Mouse (Mus musculus) CH12.LX (cell line): Measurements from ENCODE around the gene Mlec.
A peak's percentile ranks its signal among the peaks of the same experiment; 100 is the strongest.

Experiments used
- CTCF ChIP-seq, 2 experiments: IDR thresholded peaks in 1 of 2; conservative IDR thresholded peaks in 1 of 2; 2 replicates each; pipeline ENCODE4 v1.5.1; 2011 to 2012; ENCODE audit warnings: low read depth in 2 of 2, low read length in 2 of 2, improper control_type of control experiment in 1 of 2, inconsistent platforms in 1 of 2, mild to moderate bottlenecking in 1 of 2, moderate library complexity in 1 of 2
- EP300 ChIP-seq: IDR thresholded peaks from 2 replicates; pipeline ENCODE4 v1.6.1; 2011; ENCODE audit warnings: low read length, improper control_type of control experiment
- GABPA ChIP-seq: IDR thresholded peaks from 2 replicates; pipeline ENCODE4 v1.6.1; 2012; ENCODE audit warnings: low read depth, low read length, improper control_type of control experiment, inconsistent platforms; ENCODE audit not compliant: insufficient replicate concordance
- IRF4 ChIP-seq: IDR thresholded peaks from 2 replicates; pipeline ENCODE4 v1.6.1; 2014; ENCODE audit warnings: low read depth, mild to moderate bottlenecking, inconsistent platforms, low read length, improper control_type of control experiment
- MAX ChIP-seq: IDR thresholded peaks from 2 replicates; pipeline ENCODE4 v1.6.1; 2011; ENCODE audit warnings: low read length, improper control_type of control experiment
- MEF2A ChIP-seq: IDR thresholded peaks from 2 replicates; pipeline ENCODE4 v1.6.1; 2014; ENCODE audit warnings: low read depth, mild to moderate bottlenecking, inconsistent platforms, low read length, improper control_type of control experiment, borderline replicate concordance
- MXI1 ChIP-seq: IDR thresholded peaks from 2 replicates; pipeline ENCODE4 v1.6.1; 2011; ENCODE audit warnings: mild to moderate bottlenecking, low read depth, low read length, improper control_type of control experiment
- SIN3A ChIP-seq: IDR thresholded peaks from 2 replicates; pipeline ENCODE4 v1.6.1; 2012; ENCODE audit warnings: low read length, improper control_type of control experiment, inconsistent platforms
- TBP ChIP-seq: conservative IDR thresholded peaks from 2 replicates; pipeline ENCODE4 v1.6.1; 2011; ENCODE audit warnings: low read depth, low read length, improper control_type of control experiment
- TCF12 ChIP-seq: IDR thresholded peaks from 2 replicates; pipeline ENCODE4 v1.6.1; 2014; ENCODE audit warnings: low read depth, mild to moderate bottlenecking, inconsistent platforms, low read length, improper control_type of control experiment
- UBTF ChIP-seq: IDR thresholded peaks from 2 replicates; pipeline ENCODE4 v1.6.1; 2012; ENCODE audit warnings: low read depth, mild to moderate bottlenecking, inconsistent platforms, low read length, improper control_type of control experiment, moderate library complexity
- USF2 ChIP-seq: conservative IDR thresholded peaks from 2 replicates; pipeline ENCODE4 v1.6.1; 2011; ENCODE audit warnings: low read depth, low read length, improper control_type of control experiment
- ZC3H11A ChIP-seq: IDR thresholded peaks from 2 replicates; pipeline ENCODE4 v1.6.1; 2012; ENCODE audit warnings: low read depth, mild to moderate bottlenecking, inconsistent platforms, low read length, improper control_type of control experiment
- ZNF384 ChIP-seq: IDR thresholded peaks from 2 replicates; pipeline ENCODE4 v1.6.1; 2012; ENCODE audit warnings: low read depth, low read length, improper control_type of control experiment, inconsistent platforms

GRCm38 (mm10) chr5:115194626-115195221, 36.7 kb upstream of the Mlec start:
- TF ChIP-seq TBP = no peak
- TF ChIP-seq USF2 = no peak
- TF ChIP-seq CTCF (conservative IDR thresholded peaks at IDR 0.05 in 1 of 2, IDR thresholded peaks at IDR 0.05 in 1 of 2; ENCODE audit: low read depth in 2 of 2, low read length in 2 of 2) = no peak
- no peak for TF ChIP-seq GABPA
- TF ChIP-seq EP300 = no peak
- TF ChIP-seq MAX = no peak
- TF ChIP-seq TCF12 = 0 out of 2 replicates have a peak, but pooled peaks have one; percentile 7
- TF ChIP-seq IRF4 = no peak
- TF ChIP-seq ZNF384 = no peak
- no peak for TF ChIP-seq UBTF
- TF ChIP-seq MEF2A = no peak
- no peak for TF ChIP-seq ZC3H11A
- no peak for TF ChIP-seq SIN3A
- TF ChIP-seq MXI1 = 0 out of 2 replicates have a peak, but pooled peaks have one; percentile 7
